Mouse (Mus musculus): Measurements from ENCODE around the gene Mpv17l.
A peak's percentile ranks its signal among the peaks of the same experiment; 100 is the strongest.
"Not testable (repeated sequence)": the region's sequence is repeated elsewhere in the genome, so short reads cannot be mapped to it uniquely, and the experiment has no call there.

Mpv17l gene

GRCm38 (mm10) chr16:13940139-13940846 is 37.3 kb downstream of the Mpv17l start:
- peak; percentile 87 for DNase-seq

GRCm38 (mm10) chr16:13940847-13941395 is 38.0 kb downstream of the Mpv17l start:
- DNase-seq, result no peak

- no peak for DNase-seq
Observed at GRCm38 (mm10) chr16:13944178-13944577, 41.2 kb downstream of the Mpv17l start.

GRCm38 (mm10) chr16:13944752-13945151 is 41.8 kb downstream of the Mpv17l start:
- DNase-seq, result no peak

- no peak for DNase-seq
Observed at GRCm38 (mm10) chr16:13945153-13945552, 42.2 kb downstream of the Mpv17l start.

- DNase-seq, result no peak
Observed at GRCm38 (mm10) chr16:13946306-13946705, 43.3 kb downstream of the Mpv17l start.

- no peak for DNase-seq
Observed at GRCm38 (mm10) chr16:13951245-13951644, 48.3 kb downstream of the Mpv17l start.

GRCm38 (mm10) chr16:13962053-13962452 is 59.1 kb downstream of the Mpv17l start:
- DNase-seq, result no peak

- no peak for DNase-seq
Observed at GRCm38 (mm10) chr16:13969096-13969495, 66.1 kb downstream of the Mpv17l start.

- no peak for DNase-seq
Observed at GRCm38 (mm10) chr16:13972051-13972450, 69.1 kb downstream of the Mpv17l start.

GRCm38 (mm10) chr16:13976358-13976896 is 73.5 kb downstream of the Mpv17l start:
- not testable (repeated sequence) for DNase-seq

- DNase-seq, result not testable (repeated sequence)
Observed at GRCm38 (mm10) chr16:13977026-13977425, 74.1 kb downstream of the Mpv17l start.

GRCm38 (mm10) chr16:13981726-13982125 is 78.8 kb downstream of the Mpv17l start:
- DNase-seq, result not testable (repeated sequence)

GRCm38 (mm10) chr16:13983161-13983560 is 80.2 kb downstream of the Mpv17l start:
- no peak for DNase-seq

- no peak for DNase-seq
Observed at GRCm38 (mm10) chr16:13986197-13986573, 83.2 kb downstream of the Mpv17l start.

- DNase-seq, result peak; percentile 67
Observed at GRCm38 (mm10) chr16:13986574-13987478, 83.9 kb downstream of the Mpv17l start, which contains the start of the genes 2900011O08Rik and Ifitm7. 2900011O08Rik (plus strand) TSS chr16:13986604. Ifitm7 (minus strand) TSS chr16:13986888.

- no peak for DNase-seq
Observed at GRCm38 (mm10) chr16:13992518-13993248, 89.7 kb downstream of the Mpv17l start.

GRCm38 (mm10) chr16:13994076-13994475 is 91.1 kb downstream of the Mpv17l start:
- DNase-seq, result no peak

GRCm38 (mm10) chr16:13994502-13994901 is 91.5 kb downstream of the Mpv17l start:
- no peak for DNase-seq
